Mouse (Mus musculus) c-Kit-negative CD71-positive TER-119-positive erythroid progenitor cells, embryonic 14.5 days (primary cell): ENCODE data around the gene Plek2.

Source experiments
- DNase-seq: peaks from one replicate; pipeline ENCODE4 v3.0.0-alpha.2; 2013; ENCODE audit warnings: low read depth, low spot score

The Plek2 gene

DNA sequence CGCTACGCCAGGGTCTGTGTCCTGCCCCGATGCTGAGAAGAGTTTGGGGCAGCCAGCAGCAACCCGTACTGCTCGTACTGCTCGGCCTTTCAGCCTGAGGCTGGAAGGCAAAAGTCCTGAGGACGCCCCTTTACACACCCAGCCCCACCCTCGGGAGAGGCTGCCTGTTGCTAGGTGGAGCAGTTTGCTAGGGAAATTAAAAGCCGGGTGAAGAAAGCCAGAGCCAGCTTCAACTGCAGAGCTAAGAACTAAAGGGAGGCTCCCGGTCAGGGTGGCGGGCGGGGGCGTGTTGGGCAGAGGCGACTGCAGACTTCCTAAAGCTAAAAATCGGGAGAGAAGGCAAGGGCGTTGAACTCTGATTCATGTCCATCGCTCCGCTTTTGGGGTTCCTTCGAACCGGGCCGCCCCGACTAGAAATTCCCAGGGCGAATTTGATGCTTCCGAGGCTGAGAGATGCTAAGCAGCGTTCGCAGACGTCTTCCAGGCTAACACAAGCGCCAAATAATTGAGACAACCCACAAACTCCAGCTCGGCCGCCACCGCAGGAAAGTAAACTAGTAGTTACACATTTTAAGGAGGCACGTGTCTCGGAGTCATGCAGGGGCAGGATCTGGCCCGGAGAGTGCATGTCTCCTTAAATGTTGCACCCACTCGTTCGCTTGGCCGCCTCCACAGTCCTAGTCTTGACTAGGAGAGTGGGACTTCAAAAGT lies 5.1 kb upstream of the Plek2 start:
- DNase-seq, result peak; percentile 82

DNA sequence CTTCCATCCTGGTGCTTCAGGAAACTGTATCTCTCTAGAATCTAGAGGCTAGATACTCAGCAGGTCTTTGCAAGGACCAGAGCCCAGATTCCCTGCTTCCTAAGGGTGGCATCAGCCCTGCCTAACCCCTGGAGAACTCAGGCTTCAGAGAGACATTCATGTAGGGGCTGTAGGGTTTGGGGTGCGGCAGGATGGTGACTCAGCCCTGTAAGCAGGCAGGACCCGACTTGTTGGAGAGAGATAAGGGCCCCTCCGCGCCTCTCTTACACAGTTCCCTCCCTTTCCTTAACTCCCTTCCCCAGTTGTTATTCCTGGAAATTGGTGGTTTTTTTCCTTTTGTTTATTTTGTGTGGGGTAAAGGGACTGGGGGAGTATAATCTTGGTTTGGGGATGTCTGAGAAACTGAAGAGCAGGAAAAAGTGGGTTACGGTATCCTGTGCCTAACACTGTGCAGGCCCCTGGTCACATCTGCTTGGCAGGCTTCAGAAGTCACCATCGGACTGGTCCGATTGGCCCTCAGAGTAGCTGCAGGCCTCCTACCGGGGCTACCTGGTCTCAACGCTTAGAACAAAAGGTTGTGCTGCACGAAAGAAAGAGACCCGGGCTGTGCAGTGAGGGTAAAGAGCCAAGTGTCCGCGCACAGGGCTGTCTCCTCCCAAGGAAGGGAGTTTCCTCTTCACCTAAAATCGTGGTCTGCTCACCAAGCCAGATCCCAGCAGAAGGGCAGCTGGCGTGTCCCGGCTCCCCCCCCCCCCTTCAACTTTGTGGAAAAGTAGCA lies 4.1 kb upstream of the Plek2 start:
- peak; percentile 84 for DNase-seq

DNA sequence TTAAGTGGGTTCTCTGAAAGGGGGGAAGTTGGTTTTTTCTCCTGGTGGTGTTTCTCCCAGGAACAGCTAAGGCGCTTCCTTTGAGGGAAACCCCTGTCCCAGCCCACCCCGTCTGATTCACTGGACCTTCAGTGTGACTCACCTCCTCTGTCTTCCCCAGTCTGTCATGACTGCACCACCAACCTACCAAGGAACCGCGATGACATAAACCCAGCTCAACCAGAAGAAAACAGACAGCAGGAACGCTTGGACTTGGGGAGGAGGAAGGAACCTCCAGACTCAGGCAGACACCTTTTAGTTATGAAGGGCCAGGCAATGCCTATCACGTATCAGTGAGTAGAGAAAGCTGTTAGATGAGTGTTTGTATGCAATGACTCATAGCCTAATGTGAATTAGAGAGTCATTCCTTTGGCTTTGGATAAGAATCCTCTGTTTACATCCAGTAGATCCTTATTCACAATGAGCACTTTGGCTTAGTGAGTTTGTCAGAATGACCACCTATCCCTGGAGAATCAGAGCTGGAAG lies 1.4 kb upstream of the Plek2 start:
- no peak for DNase-seq

DNA sequence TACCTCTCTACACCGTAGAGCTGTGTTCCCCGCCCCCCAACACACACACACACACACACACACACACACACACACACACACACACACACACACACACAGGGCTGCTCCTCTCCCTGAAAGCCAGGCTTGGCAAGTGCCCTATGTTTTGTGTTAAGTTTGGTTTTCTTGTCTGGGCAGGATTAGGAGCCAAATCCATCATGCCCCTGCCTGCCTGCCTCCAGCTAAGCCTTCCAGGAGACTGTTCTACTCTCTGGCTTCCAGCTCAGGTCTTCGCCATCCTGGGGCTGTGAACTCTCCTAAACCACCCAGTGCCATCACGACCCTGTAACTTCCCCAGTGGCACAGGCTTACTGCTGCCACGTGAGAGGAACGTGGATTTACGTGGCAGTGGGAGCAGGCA lies 2.3 kb downstream of the Plek2 start:
- DNase-seq, result no peak

DNA sequence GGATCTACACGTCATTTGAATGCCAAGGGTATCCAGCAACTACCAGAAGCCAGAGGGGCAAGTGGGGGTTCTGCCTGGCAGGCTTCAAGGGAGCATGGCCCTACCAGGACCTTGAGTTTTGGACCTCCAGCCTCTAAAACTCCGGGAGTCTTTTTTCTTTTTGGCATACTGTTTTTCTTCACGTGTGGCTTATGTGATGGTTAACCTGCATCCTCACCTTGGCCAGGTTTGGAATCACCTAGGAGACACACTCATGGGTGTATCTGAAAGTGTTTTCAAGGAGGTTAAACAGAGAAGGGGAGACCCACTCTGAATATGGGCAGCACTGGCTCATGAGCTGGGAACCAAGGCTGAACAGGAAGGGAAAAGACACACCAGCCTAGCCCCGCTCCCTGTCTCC lies 3.5 kb downstream of the Plek2 start:
- DNase-seq, result no peak

DNA sequence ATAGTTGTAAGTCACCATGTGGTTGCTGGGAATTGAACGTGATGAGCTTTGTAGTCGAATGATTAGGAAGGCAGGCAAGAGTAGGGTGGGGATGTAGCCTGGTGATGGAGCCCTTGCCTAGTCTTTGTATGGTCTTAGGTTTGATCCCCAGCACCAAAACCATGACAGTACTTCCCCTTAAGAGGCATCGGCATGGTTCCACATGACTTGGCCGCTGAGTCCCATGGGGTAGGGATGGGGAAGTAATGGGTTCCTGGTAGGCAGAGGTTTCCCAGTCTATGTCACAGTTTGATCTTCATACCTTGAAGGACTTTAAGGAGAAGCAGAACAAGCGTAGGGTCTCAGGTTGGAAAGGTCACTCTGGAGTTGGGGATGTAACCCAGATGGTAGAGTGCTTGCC lies 5.3 kb downstream of the Plek2 start:
- DNase-seq, result no peak

DNA sequence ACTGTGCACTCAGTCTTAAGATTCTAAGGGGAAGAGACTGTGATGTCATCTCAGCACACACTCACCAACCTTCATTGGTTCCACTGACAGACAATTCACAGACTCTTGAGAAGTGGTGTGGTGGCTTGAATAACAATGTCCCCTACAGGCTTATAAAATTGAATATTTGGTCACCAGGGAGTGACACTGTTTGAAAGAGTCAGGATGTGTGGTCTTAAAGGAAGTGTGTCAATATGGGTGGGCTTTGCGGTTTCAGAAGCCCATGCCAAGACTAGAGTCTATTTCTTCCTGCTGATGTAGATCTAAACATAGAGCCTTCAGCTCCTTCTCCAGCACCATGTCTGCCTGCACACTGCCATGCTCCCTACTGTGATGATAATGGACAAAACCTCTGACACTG lies 8.9 kb downstream of the Plek2 start:
- no peak for DNase-seq

DNA sequence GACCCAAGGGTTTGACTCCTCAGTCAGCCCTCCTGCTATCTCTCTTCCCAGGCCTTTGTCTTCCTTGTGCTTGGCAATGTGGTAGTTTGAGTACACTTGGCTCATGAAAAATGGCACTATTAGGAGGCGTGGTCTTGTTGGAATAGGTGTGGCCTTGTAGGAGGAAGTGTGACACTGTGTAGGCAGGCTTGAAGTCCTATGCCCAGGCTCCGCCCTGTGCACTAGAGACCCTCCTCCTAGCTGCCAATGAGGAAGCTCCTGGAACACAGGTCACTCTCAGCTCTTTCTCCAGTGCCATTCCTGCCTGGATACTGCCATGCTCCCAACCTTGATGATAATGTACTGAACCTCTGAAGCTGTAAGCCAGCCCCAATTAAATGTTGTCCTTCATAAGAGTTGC lies 15.6 kb downstream of the Plek2 start:
- DNase-seq, result no peak

DNA sequence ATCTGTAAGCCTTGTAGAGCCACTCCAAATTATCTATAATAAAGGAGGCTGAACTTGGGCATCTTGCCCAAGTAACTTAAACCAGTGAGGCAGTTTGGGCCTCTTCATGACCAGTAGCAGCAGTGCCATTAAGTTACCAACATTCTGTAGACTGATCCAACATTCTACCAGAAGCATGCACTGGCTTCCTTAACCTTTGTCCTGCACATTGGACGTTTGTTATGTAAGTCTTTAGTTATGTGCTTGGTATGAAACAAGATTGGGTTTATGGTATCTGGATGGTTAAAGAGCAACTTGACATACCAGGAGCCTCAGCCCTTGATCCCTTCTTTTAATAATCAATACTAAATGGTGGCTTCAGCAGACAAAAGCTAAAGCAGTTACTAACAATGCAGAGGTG lies 16.7 kb downstream of the Plek2 start:
- no peak for DNase-seq

DNA sequence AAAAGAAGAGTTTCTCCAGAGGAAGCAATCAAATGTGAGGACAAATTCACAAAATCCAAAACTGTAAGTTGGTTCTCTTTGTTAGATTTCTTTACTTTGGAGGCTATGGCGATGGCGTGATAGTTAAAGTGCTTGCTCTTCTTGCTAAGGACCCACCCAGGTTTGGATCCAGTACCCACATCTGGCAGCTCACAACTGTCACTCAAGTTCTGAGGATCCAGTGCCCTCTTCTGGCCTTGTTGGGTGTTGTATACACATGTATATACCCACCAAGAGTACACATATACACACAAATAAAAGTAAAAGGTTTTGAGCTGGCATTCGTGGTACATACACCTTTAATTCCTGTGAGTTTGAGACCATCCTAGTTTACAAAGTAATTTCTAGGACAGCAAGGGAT lies 32.2 kb downstream of the Plek2 start:
- DNase-seq, result no peak

DNA sequence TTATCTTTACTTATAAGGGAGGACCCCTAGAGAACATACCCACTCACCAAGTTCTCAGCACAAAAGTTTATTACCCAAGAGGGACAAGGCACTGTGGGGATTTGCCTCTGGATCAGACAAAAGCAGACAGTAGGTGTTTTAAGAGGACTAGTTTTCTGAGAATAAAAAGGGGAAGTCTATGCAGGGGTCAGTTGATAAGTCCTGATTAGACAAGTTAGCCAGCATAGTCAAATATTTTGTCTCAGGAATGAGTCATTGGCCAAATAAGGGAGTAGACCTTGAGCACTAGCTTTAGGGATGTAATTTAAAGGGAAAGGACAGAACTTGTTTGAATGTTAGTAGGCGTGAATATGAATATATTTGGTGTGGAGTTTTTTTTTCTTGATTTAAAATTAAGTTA lies 38.6 kb downstream of the Plek2 start:
- no peak for DNase-seq

DNA sequence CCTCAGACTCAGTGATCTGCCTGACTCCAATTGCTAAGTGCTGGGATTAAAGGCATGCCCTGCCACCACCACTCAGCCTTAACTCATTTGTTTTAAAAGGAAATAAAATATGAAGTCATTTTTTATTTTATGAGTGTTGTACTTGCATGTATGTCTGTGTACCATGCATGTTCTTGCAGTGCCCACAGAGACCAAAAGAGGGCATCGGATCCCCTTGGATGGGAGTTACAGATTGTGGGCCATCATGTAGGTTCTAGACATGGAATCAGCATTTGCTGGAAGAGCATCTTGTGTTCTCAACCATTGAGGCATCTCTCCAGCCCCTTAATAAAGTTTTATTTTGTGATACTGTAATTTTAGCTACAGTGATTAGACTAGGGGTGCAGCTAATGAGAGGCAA lies 41.3 kb downstream of the Plek2 start:
- peak; percentile 64 for DNase-seq

DNA sequence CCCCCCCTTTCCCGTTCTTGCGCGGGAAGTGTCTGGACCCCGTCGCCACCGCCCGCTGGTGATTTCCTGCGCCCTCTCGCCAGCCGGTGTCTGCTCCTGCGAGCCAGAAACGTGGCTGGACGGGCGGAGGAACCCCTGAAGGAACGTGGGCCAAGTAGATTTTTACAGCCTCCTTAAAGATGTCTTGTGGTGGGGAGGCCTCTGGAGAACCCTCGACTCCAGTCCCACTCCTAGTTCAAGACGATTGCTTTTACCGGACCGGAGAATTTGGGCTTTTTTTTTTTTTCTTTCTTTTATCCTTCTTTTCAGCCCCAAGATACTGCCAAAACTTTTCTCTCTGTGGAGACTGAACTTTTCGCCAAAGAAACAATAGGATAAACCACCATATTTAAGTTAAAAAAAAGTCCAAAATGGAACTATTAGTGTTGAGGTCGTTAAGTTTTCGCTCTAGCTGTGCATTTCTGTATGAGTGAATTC lies 44.5 kb downstream of the Plek2 start:
- DNase-seq, result peak; percentile 16

DNA sequence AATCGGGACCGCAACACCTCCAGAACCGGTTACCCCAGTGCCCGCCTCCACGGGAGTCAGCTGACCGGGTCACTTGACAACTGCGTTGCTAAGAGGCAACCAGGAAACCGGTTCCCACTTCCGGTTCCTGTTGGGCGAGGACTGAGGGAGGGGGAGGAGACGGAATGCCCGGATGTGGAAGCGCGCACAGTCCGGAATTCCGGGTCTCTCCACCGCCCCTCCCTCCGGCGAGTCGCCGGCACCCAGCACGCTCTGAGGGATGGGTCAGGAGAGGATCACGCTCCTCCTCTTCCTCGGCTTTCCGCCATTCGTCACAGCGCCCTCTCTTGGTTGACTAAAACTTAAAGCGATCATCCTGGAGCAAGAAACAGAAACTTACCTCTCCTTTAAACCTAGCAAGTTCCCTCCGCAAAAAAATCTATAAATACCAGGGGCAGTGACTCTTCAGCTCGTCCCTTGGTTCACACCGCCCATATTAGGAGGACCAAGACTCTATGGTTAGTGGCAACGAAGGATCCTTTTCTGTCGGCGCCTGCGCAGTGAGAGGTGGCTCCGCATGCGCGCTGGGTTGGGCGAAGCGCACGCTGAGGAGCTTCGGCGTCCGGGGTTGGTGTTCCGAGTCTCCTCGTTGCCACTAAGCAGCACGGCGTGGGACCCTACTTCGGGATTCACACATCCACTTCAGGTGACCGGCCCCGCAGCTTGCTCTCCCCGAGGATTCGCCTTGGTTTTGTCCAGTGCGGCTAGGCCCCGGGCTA lies 45.1 kb downstream of the Plek2 start, which contains the start of the genes Atp6v1d and Eif2s1:
Gene Atp6v1d, minus strand, starts transcription at position 143 of the 758 bp plus-strand sequence.
Gene Eif2s1, plus strand, starts transcription at position 324 of the 758 bp plus-strand sequence.
- peak; percentile 95 for DNase-seq

DNA sequence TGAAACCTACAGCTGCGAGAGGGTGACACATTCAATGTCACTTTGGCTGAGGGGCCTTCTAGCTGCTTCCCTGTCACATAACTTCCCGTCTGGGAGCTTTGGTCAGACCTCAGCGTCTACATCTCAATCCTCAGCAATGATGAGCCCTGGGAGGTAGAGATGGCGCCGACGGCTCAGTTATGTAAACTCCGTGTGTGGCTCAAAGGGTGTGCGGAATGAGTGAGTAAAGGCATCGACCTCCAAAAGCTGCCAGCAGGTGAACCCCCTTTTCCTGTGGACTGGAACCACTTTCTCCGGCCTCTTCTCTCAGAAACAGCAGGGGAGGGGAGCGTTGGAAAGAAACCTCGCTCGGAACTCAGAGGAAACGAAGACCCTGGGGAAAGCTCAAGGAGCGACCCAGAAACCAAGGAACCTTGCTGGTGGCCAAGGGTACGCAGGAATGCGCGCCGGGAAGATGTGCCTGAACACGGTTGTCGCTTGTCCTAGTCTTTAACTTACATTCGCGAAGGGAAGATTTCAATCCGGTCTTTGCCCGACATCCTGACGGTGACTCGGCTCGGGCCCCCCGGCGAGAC lies 45.8 kb downstream of the Plek2 start:
- DNase-seq, result peak; percentile 30

DNA sequence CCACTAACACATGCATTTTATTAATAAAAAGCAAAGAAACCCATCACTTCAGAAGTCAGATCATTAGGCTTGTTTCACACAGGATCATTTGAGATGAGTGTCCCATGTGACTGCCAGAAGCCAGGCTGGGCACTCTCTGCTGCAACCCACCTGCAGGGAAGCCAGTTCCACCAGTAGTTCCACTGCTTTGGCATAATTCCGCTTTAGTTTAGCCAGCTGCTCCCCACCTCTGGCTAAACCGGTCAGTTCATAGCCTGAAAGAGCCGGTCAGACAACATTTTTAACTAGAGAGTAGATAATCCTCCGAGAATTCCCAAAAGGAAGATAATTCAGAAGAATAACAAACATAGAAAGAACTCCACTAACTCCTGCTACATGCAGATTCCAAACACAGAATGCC lies 58.5 kb downstream of the Plek2 start:
- no peak for DNase-seq

DNA sequence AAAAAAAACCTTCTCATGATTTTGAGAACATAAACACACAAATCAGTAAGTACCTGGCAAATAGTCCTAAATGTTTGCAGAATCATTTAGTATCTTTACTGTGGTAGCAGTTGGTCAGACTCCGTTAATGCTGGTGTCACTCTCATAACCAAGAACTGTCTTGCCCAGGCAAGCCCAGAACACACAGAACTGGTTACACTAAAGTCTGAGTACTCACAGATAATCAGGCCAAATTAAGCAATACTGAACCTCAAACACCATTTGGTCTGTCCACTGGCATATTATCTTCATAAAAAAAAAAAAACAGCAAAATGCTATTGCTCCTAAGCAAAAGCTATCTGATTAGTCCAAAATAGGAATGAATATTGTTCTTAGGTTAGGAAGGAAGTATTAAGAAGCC lies 64.3 kb downstream of the Plek2 start:
- no peak for DNase-seq

DNA sequence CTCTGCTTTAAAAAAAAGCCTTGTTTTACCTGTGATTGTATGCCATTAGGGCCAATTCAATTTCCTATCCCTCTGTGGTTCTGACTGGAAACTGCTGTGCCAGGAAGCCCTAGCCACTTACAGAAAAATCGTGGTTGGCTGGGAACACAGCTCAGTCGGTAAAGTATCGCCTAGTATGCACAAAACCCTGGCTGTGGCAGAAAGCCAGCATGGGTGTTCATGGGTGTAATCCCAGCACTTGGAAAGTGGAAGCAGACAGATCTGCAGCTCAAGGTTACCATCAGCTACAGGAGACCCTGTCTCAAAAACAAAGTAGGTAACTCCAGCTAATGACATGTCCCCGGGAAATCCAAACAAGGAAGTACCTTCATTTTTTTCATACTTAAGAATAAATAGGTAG lies 66.9 kb downstream of the Plek2 start:
- DNase-seq, result no peak
